Mouse (Mus musculus) hematopoietic multipotent progenitor cell, adult 10-12 weeks (in vitro differentiated cells): ENCODE data around the gene Il3ra. TPM values are rescaled to one million over a fixed set of nuclear protein-coding genes. Genes with fewer than 3 reads are reported as not detected.

Experiments
- polyA plus RNA-seq: library from polyadenylated mRNA; stranded (reverse); fragments of >175 nt; gene quantifications from 2 replicates; pipeline ENCODE4 v1.2.3, GENCODE M21; 2012; ENCODE audit warnings: low replicate concordance

The Il3ra gene
- 43.2 and 87.0 TPM in 2 replicates for polyA plus RNA-seq

DNA sequence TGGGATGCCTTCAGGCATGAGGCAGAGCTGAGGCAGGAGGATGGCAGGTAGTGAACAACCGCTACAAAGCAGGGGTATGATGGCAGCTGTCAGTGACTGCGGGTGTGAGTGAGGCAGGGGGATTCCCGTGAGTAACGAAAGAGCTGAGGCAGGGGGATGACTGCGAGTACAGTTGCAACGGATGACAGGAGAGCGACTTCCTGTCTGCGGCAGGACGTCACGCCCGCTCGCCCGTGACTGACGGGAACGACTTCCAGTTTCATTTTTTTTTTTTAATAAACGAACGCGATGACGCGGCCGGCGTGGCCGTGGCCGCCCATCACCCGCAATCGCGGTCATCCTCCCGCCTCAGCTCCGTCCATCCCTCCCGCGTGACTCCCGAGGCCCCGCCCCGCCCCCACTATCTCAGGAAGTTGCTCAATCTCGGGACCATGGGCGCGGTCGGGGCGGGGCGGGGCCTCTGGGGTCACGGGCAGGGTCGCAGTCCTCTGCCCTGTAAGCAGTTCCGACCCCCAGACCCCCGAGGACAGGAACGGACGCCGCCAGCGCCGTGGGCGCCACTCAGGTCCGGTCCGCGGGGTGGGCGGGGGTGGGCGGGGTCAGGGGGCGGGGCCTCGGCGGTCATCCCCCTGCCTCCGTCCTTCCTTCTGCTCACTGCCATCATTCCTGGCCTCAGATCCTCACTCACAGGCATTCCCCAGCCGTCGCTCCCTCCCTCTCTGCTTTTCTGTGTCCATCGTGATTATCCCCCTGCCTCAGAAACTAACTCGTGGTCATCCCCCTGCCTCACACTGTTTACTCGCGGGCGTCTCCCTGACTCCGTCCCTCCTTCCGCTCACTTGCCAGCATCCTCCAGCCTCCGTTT, at the start of gene Il3ra:
Gene Il3ra, plus strand, starts transcription at position 328 of the 865 bp plus-strand sequence.

DNA sequence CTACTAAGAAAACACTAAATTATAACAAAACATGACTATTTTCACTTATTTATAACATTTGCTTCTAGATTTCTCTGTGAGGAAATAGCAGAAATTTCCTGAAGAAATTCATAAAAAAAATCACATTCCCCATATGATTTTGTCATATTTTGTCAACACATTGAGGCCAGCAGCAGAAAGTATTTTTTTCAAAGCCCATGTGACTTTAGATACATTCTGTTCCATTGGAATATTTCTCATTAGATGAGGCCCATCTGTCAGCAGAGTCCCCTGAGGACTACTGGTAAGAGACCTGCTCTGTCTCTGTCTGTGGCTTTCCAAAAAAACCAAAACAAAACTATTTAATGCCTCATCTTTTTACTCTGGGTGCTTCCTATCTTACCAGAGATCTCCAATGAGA, 23.5 kb upstream of the Il3ra start, which contains the start of gene Olfr31:
Gene Olfr31, plus strand, starts transcription at position 301 of the 400 bp plus-strand sequence.

DNA sequence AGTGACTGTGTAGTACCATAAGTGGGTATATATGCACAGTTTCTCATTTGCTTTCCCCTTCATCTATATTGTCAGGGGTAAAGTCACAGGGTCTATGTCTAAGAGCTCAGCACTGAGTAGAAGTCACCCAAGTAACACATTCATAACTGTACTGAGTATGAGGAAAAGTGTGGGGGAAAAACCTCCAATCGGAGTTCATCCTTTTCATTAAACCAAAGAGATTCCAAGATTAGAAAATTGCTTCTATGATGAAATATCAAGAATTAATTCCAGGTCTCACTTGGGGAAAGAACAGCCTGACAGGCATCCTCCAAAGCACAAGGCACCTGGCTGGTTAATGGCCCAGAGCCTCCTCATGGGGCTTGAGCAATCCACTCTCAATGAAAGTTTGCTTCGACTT, 54.9 kb downstream of the Il3ra start, which contains the start of gene Olfr721-ps1:
Gene Olfr721-ps1, plus strand, starts transcription at position 301 of the 400 bp plus-strand sequence.

Other genes with a start within 250 kb of the Il3ra start
- 33.1 and 33.4 TPM in 2 replicates for gene Psmd6, start 225.3 kb upstream of the Il3ra start, polyA plus RNA-seq
- gene Olfr720, start 159.4 kb upstream of the Il3ra start, polyA plus RNA-seq: not detected in 2 replicates
- not detected in 2 replicates for gene Olfr31, start 23.4 kb upstream of the Il3ra start, polyA plus RNA-seq
- gene Olfr721-ps1, start 55.0 kb downstream of the Il3ra start, polyA plus RNA-seq: not detected in 2 replicates